Mouse (Mus musculus): Measurements from ENCODE around the gene Kctd10. TPM values are rescaled to one million over a fixed set of nuclear protein-coding genes. Genes with fewer than 3 reads are reported as not detected.

The Kctd10 gene
- total RNA-seq, 2 experiments from 2014 or later, result 43.6 to 46.9 TPM

- intact Hi-C loops (cut with DNase I), result loop anchor here (5.0 kb wide), 1 partner anchor 71 kb away; no protein-coding TSS in a partner anchor
- DNase-seq (ENCODE audit: low spot score in 2 of 2), result no peak
Measured at GRCm38 (mm10) chr5:114383184-114383904, 3.0 kb upstream of the Kctd10 start.

- DNase-seq (ENCODE audit: low spot score in 2 of 2), result no peak
- intact Hi-C loops (cut with DNase I), result loop anchor here (2.0 to 5.0 kb wide), 2 partner anchors 24 to 69 kb away; no protein-coding TSS in a partner anchor
Measured at GRCm38 (mm10) chr5:114381013-114381351, 674 bp upstream of the Kctd10 start.

- DNase-seq (ENCODE audit: low spot score in 2 of 2), result no peak
- intact Hi-C loops (cut with DNase I), result loop anchor here (2.0 to 5.0 kb wide), 2 partner anchors 23 to 67 kb away; no protein-coding TSS in a partner anchor
Measured at GRCm38 (mm10) chr5:114379763-114380162, 545 bp downstream of the Kctd10 start.

GRCm38 (mm10) chr5:114378936-114379335, 1.4 kb downstream of the Kctd10 start:
- no peak for DNase-seq (ENCODE audit: low spot score in 2 of 2)
- intact Hi-C loops (cut with DNase I), result no loop called here

- DNase-seq (ENCODE audit: low spot score in 2 of 2), result no peak
- intact Hi-C loops (cut with DNase I), result no loop called here
Measured at GRCm38 (mm10) chr5:114378177-114378920, 2.0 kb downstream of the Kctd10 start.

- intact Hi-C loops (cut with DNase I), result no loop called here
Measured at GRCm38 (mm10) chr5:114374409-114375213, 5.7 kb downstream of the Kctd10 start.

GRCm38 (mm10) chr5:114373581-114373980, 6.7 kb downstream of the Kctd10 start:
- intact Hi-C loops (cut with DNase I), result no loop called here
- no peak for DNase-seq (ENCODE audit: low spot score in 2 of 2)

More at GRCm38 (mm10) chr5:114374409-114375213, 5.7 kb downstream of the Kctd10 start:
- no peak for DNase-seq (ENCODE audit: low spot score in 2 of 2)

- intact Hi-C loops (cut with DNase I), result no loop called here
- no peak for DNase-seq (ENCODE audit: low spot score in 2 of 2)
Measured at GRCm38 (mm10) chr5:114373174-114373573, 7.1 kb downstream of the Kctd10 start.

- no peak for DNase-seq (ENCODE audit: low spot score in 2 of 2)
- intact Hi-C loops (cut with DNase I), result no loop called here
Measured at GRCm38 (mm10) chr5:114372565-114372964, 7.7 kb downstream of the Kctd10 start.

- intact Hi-C loops (cut with DNase I), result no loop called here
- no peak for DNase-seq (ENCODE audit: low spot score in 2 of 2)
Measured at GRCm38 (mm10) chr5:114371731-114372473, 8.4 kb downstream of the Kctd10 start.

GRCm38 (mm10) chr5:114371331-114371730, 9.0 kb downstream of the Kctd10 start:
- intact Hi-C loops (cut with DNase I), result no loop called here
- no peak for DNase-seq (ENCODE audit: low spot score in 2 of 2)

GRCm38 (mm10) chr5:114370371-114370776, 9.9 kb downstream of the Kctd10 start:
- no peak for DNase-seq (ENCODE audit: low spot score in 2 of 2)
- intact Hi-C loops (cut with DNase I), result no loop called here

- intact Hi-C loops (cut with DNase I), result no loop called here
- no peak for DNase-seq (ENCODE audit: low spot score in 2 of 2)
Measured at GRCm38 (mm10) chr5:114369921-114370320, 10.4 kb downstream of the Kctd10 start.

- intact Hi-C loops (cut with DNase I), result no loop called here
Measured at GRCm38 (mm10) chr5:114368803-114369496, 11.4 kb downstream of the Kctd10 start.

GRCm38 (mm10) chr5:114368121-114368520, 12.2 kb downstream of the Kctd10 start:
- intact Hi-C loops (cut with DNase I), result no loop called here

More at GRCm38 (mm10) chr5:114368803-114369496, 11.4 kb downstream of the Kctd10 start:
- no peak for DNase-seq (ENCODE audit: low spot score in 2 of 2)

GRCm38 (mm10) chr5:114365043-114365752, 15.1 kb downstream of the Kctd10 start:
- no peak for DNase-seq (ENCODE audit: low spot score in 2 of 2)
- intact Hi-C loops (cut with DNase I), result no loop called here

More at GRCm38 (mm10) chr5:114368121-114368520, 12.2 kb downstream of the Kctd10 start:
- no peak for DNase-seq (ENCODE audit: low spot score in 2 of 2)

GRCm38 (mm10) chr5:114360968-114361367, 19.3 kb downstream of the Kctd10 start:
- intact Hi-C loops (cut with DNase I), result no loop called here
- no peak for DNase-seq (ENCODE audit: low spot score in 2 of 2)

- DNase-seq (ENCODE audit: low spot score in 2 of 2), result no peak
- intact Hi-C loops (cut with DNase I), result loop anchor here (5.0 kb wide), 1 partner anchor 42 kb away; no protein-coding TSS in a partner anchor
Measured at GRCm38 (mm10) chr5:114359586-114359985, 20.7 kb downstream of the Kctd10 start.

All from left cerebral cortex, postnatal 14 days (tissue).